Mouse (Mus musculus): ENCODE measurements around the gene Mitf.

Mitf gene

GRCm38 (mm10) chr6:97820505-97820904 is 13.7 kb downstream of the Mitf start:
- in situ Hi-C loops (cut with MboI; ENCODE audit: low sequenced_read_pairs) = no loop called here

- in situ Hi-C loops (cut with MboI; ENCODE audit: low sequenced_read_pairs) = no loop called here
Measured at GRCm38 (mm10) chr6:97821811-97822210, 15.0 kb downstream of the Mitf start.

GRCm38 (mm10) chr6:97826642-97827275 is 19.9 kb downstream of the Mitf start:
- in situ Hi-C loops (cut with MboI; ENCODE audit: low sequenced_read_pairs) = no loop called here

- in situ Hi-C loops (cut with MboI; ENCODE audit: low sequenced_read_pairs) = no loop called here
Measured at GRCm38 (mm10) chr6:97828021-97828420, 21.2 kb downstream of the Mitf start.

GRCm38 (mm10) chr6:97828822-97829719 is 22.2 kb downstream of the Mitf start:
- in situ Hi-C loops (cut with MboI; ENCODE audit: low sequenced_read_pairs) = no loop called here

- in situ Hi-C loops (cut with MboI; ENCODE audit: low sequenced_read_pairs) = no loop called here
Measured at GRCm38 (mm10) chr6:97832501-97832900, 25.6 kb downstream of the Mitf start.

- in situ Hi-C loops (cut with MboI; ENCODE audit: low sequenced_read_pairs) = no loop called here
Measured at GRCm38 (mm10) chr6:97836176-97836575, 29.3 kb downstream of the Mitf start.

GRCm38 (mm10) chr6:97837711-97838110 is 30.9 kb downstream of the Mitf start:
- in situ Hi-C loops (cut with MboI; ENCODE audit: low sequenced_read_pairs) = no loop called here

GRCm38 (mm10) chr6:97839568-97839967 is 32.7 kb downstream of the Mitf start:
- in situ Hi-C loops (cut with MboI; ENCODE audit: low sequenced_read_pairs) = no loop called here

- in situ Hi-C loops (cut with MboI; ENCODE audit: low sequenced_read_pairs) = no loop called here
Measured at GRCm38 (mm10) chr6:97844112-97844511, 37.3 kb downstream of the Mitf start.

GRCm38 (mm10) chr6:97848191-97848857 is 41.5 kb downstream of the Mitf start:
- in situ Hi-C loops (cut with MboI; ENCODE audit: low sequenced_read_pairs) = no loop called here

GRCm38 (mm10) chr6:97854236-97854635 is 47.4 kb downstream of the Mitf start:
- in situ Hi-C loops (cut with MboI; ENCODE audit: low sequenced_read_pairs) = no loop called here

GRCm38 (mm10) chr6:97855420-97856170 is 48.7 kb downstream of the Mitf start:
- in situ Hi-C loops (cut with MboI; ENCODE audit: low sequenced_read_pairs) = no loop called here

GRCm38 (mm10) chr6:97856502-97856901 is 49.6 kb downstream of the Mitf start:
- in situ Hi-C loops (cut with MboI; ENCODE audit: low sequenced_read_pairs) = no loop called here

- in situ Hi-C loops (cut with MboI; ENCODE audit: low sequenced_read_pairs) = no loop called here
Measured at GRCm38 (mm10) chr6:97857690-97858089, 50.8 kb downstream of the Mitf start.

GRCm38 (mm10) chr6:97866575-97866974 is 59.7 kb downstream of the Mitf start:
- in situ Hi-C loops (cut with MboI; ENCODE audit: low sequenced_read_pairs) = loop anchor here (10.0 kb wide), 1 partner anchor 112 kb away; no protein-coding TSS in a partner anchor

- in situ Hi-C loops (cut with MboI; ENCODE audit: low sequenced_read_pairs) = loop anchor here (10.0 kb wide), 1 partner anchor 113 kb away; no protein-coding TSS in a partner anchor
Measured at GRCm38 (mm10) chr6:97868005-97868404, 61.2 kb downstream of the Mitf start.

- in situ Hi-C loops (cut with MboI; ENCODE audit: low sequenced_read_pairs) = loop anchor here (10.0 kb wide), 1 partner anchor 115 kb away; no protein-coding TSS in a partner anchor
Measured at GRCm38 (mm10) chr6:97869953-97870352, 63.1 kb downstream of the Mitf start.

GRCm38 (mm10) chr6:97871296-97872030 is 64.6 kb downstream of the Mitf start:
- in situ Hi-C loops (cut with MboI; ENCODE audit: low sequenced_read_pairs) = no loop called here

GRCm38 (mm10) chr6:97873102-97873501 is 66.2 kb downstream of the Mitf start:
- in situ Hi-C loops (cut with MboI; ENCODE audit: low sequenced_read_pairs) = no loop called here

All from CH12F3 (cell line).